Mouse (Mus musculus): ENCODE measurements around the gene Tbc1d8. TPM values are rescaled to one million over a fixed set of nuclear protein-coding genes. Genes with fewer than 3 reads are reported as not detected.

Gene Tbc1d8
- polyA plus RNA-seq, 1 experiment: 5.8 TPM

GRCm38 (mm10) chr1:39454108-39454782 is 24.3 kb downstream of the Tbc1d8 start:
- H3ac ChIP-seq (ENCODE audit: control insufficient read depth, insufficient read length): no peak overlapping the region
- TF ChIP-seq POLR2AphosphoS2 (IDR thresholded peaks at IDR 0.05; ENCODE audit: insufficient read length, low read depth): no peak
- no peak for TF ChIP-seq SRF (IDR thresholded peaks at IDR 0.05; ENCODE audit: control insufficient read depth, insufficient read length, low read depth)
- no peaks in the 10 kb centered on the region for H3K36me3 ChIP-seq (ENCODE audit: control insufficient read depth, insufficient read depth)
- no peaks in the 10 kb centered on the region for H3K27me3 ChIP-seq (ENCODE audit: control insufficient read depth, insufficient read depth, insufficient read length)
- H3K4me3 ChIP-seq: no peak overlapping the region
- peaks cover 7% of the 10 kb centered on the region for H3K79me2 ChIP-seq (ENCODE audit: control insufficient read depth, insufficient read depth)
- peak overlapping the region; percentile 69 for H3K4me2 ChIP-seq (ENCODE audit: low read depth)

GRCm38 (mm10) chr1:39452203-39452602 is 26.4 kb downstream of the Tbc1d8 start:
- Histone ChIP-seq H3K4me2 (ENCODE audit: low read depth) (no peak overlapping the region), H3K36me3 (ENCODE audit: control insufficient read depth, insufficient read depth) (no peaks in the 10 kb centered on the region), H3K79me2 (ENCODE audit: control insufficient read depth, insufficient read depth) (peaks cover 7% of the 10 kb centered on the region), H3ac (ENCODE audit: control insufficient read depth, insufficient read length) (no peak overlapping the region), H3K27me3 (ENCODE audit: control insufficient read depth, insufficient read depth, insufficient read length) (no peaks in the 10 kb centered on the region), H3K4me3 (no peak overlapping the region)
- no peak for TF ChIP-seq USF1 (IDR thresholded peaks at IDR 0.05; ENCODE audit: low read depth)
- no peak for TF ChIP-seq MYOD1 (IDR thresholded peaks at IDR 0.05; ENCODE audit: control insufficient read depth in 1 of 3, insufficient read length in 2 of 3, low read depth in 2 of 3)
- no peak for TF ChIP-seq SRF (IDR thresholded peaks at IDR 0.05; ENCODE audit: control insufficient read depth, insufficient read length, low read depth)
- no peak for TF ChIP-seq POLR2AphosphoS2 (IDR thresholded peaks at IDR 0.05; ENCODE audit: insufficient read length, low read depth)
- no peak for TF ChIP-seq MYOG (IDR thresholded peaks at IDR 0.05; ENCODE audit: control insufficient read depth in 1 of 3, insufficient read depth in 1 of 3, insufficient read length in 2 of 3, low read depth in 2 of 3)
- no peak for TF ChIP-seq MAX (IDR thresholded peaks at IDR 0.05; ENCODE audit: low read depth)
- TF ChIP-seq TCF3 (IDR thresholded peaks at IDR 0.05; ENCODE audit: insufficient read length, low read depth): no peak
- no peak for TF ChIP-seq TCF12 (IDR thresholded peaks at IDR 0.05; ENCODE audit: insufficient read depth, poor library complexity, severe bottlenecking)
- no peak for TF ChIP-seq POLR2A (IDR thresholded peaks at IDR 0.05; ENCODE audit: insufficient read length, low read depth)
- no peak for TF ChIP-seq CEBPB (IDR thresholded peaks at IDR 0.05; ENCODE audit: insufficient read depth, poor library complexity, severe bottlenecking)
- TF ChIP-seq E2F4 (IDR thresholded peaks at IDR 0.05; ENCODE audit: insufficient read depth): no peak
- no peak for TF ChIP-seq REST (IDR thresholded peaks at IDR 0.05; ENCODE audit: insufficient read depth, insufficient read length)

- no peaks in the 10 kb centered on the region for H3K27me3 ChIP-seq (ENCODE audit: control insufficient read depth, insufficient read depth, insufficient read length)
- no peak overlapping the region for H3K4me3 ChIP-seq
- H3ac ChIP-seq (ENCODE audit: control insufficient read depth, insufficient read length): no peak overlapping the region
- TF ChIP-seq MYOD1 (IDR thresholded peaks at IDR 0.05; ENCODE audit: control insufficient read depth in 1 of 3, insufficient read length in 2 of 3, low read depth in 2 of 3) (peak; percentile 16 to 79 (median 36)), SRF (IDR thresholded peaks at IDR 0.05; ENCODE audit: control insufficient read depth, insufficient read length, low read depth) (no peak), MYOG (IDR thresholded peaks at IDR 0.05; ENCODE audit: control insufficient read depth in 1 of 3, insufficient read depth in 1 of 3, insufficient read length in 2 of 3, low read depth in 2 of 3) (peak in 2 of 3 experiments; percentile 29 to 68)
- H3K4me2 ChIP-seq (ENCODE audit: low read depth): peak overlapping the region; percentile 56
- H3K79me2 ChIP-seq (ENCODE audit: control insufficient read depth, insufficient read depth): no peaks in the 10 kb centered on the region
- H3K36me3 ChIP-seq (ENCODE audit: control insufficient read depth, insufficient read depth): no peaks in the 10 kb centered on the region
These were observed 28.4 kb downstream of the Tbc1d8 start for GRCm38 (mm10) chr1:39450069-39450728.

- peak overlapping the region; percentile 56 for H3K4me2 ChIP-seq (ENCODE audit: low read depth)
- no peaks in the 10 kb centered on the region for H3K27me3 ChIP-seq (ENCODE audit: control insufficient read depth, insufficient read depth, insufficient read length)
- H3ac ChIP-seq (ENCODE audit: control insufficient read depth, insufficient read length): no peak overlapping the region
- no peak overlapping the region for H3K4me3 ChIP-seq
- H3K79me2 ChIP-seq (ENCODE audit: control insufficient read depth, insufficient read depth): no peaks in the 10 kb centered on the region
- no peaks in the 10 kb centered on the region for H3K36me3 ChIP-seq (ENCODE audit: control insufficient read depth, insufficient read depth)
- TF ChIP-seq CEBPB (IDR thresholded peaks at IDR 0.05; ENCODE audit: insufficient read depth, poor library complexity, severe bottlenecking) (no peak), MYOD1 (IDR thresholded peaks at IDR 0.05; ENCODE audit: control insufficient read depth in 1 of 3, insufficient read length in 2 of 3, low read depth in 2 of 3) (peak in 1 of 3 experiments; percentile 74), MYOG (IDR thresholded peaks at IDR 0.05; ENCODE audit: control insufficient read depth in 1 of 3, insufficient read depth in 1 of 3, insufficient read length in 2 of 3, low read depth in 2 of 3) (peak in 2 of 3 experiments; percentile 39 to 77)
These were observed 29.2 kb downstream of the Tbc1d8 start for GRCm38 (mm10) chr1:39449251-39449790.

- no peaks in the 10 kb centered on the region for H3K79me2 ChIP-seq (ENCODE audit: control insufficient read depth, insufficient read depth)
- no peak overlapping the region for H3K4me3 ChIP-seq
- no peak for TF ChIP-seq TCF3 (IDR thresholded peaks at IDR 0.05; ENCODE audit: insufficient read length, low read depth)
- TF ChIP-seq TCF12 (IDR thresholded peaks at IDR 0.05; ENCODE audit: insufficient read depth, poor library complexity, severe bottlenecking): no peak
- TF ChIP-seq SRF (IDR thresholded peaks at IDR 0.05; ENCODE audit: control insufficient read depth, insufficient read length, low read depth): no peak
- no peak for TF ChIP-seq POLR2AphosphoS2 (IDR thresholded peaks at IDR 0.05; ENCODE audit: insufficient read length, low read depth)
- no peak for TF ChIP-seq MYOD1 (IDR thresholded peaks at IDR 0.05; ENCODE audit: control insufficient read depth in 1 of 3, insufficient read length in 2 of 3, low read depth in 2 of 3)
- TF ChIP-seq CEBPB (IDR thresholded peaks at IDR 0.05; ENCODE audit: insufficient read depth, poor library complexity, severe bottlenecking): no peak
- TF ChIP-seq MYOG (IDR thresholded peaks at IDR 0.05; ENCODE audit: control insufficient read depth in 1 of 3, insufficient read depth in 1 of 3, insufficient read length in 2 of 3, low read depth in 2 of 3): no peak
- peak overlapping the region; percentile 12 for H3K4me2 ChIP-seq (ENCODE audit: low read depth)
- no peaks in the 10 kb centered on the region for H3K27me3 ChIP-seq (ENCODE audit: control insufficient read depth, insufficient read depth, insufficient read length)
- H3ac ChIP-seq (ENCODE audit: control insufficient read depth, insufficient read length): no peak overlapping the region
- H3K36me3 ChIP-seq (ENCODE audit: control insufficient read depth, insufficient read depth): no peaks in the 10 kb centered on the region
These were observed 29.7 kb downstream of the Tbc1d8 start for GRCm38 (mm10) chr1:39448819-39449218.

Measured in myocyte (in vitro differentiated cells).